Mouse (Mus musculus) erythroblast, adult 5-6 weeks (primary cell): ENCODE data around the gene Cmtm2b. TPM values are rescaled to one million over a fixed set of nuclear protein-coding genes. Genes with fewer than 3 reads are reported as not detected.
A peak's percentile ranks its signal among the peaks of the same experiment; 100 is the strongest.

Experiments
- ATAC-seq: replicated peaks from 2 replicates; pipeline ENCODE4 v1.8.0; 2016; ENCODE audit warnings: moderate number of reproducible peaks, mild to moderate bottlenecking, moderate TSS enrichment, inconsistent platforms; ENCODE audit not compliant: poor library complexity, low FRiP score, severe bottlenecking
- total RNA-seq, 2 experiments: library from RNA; stranded (forward) in 1 of 2; stranded (reverse) in 1 of 2; fragments of 150-400 nt in 1 of 2; fragments of 200-764, 138-1000 nt in 1 of 2; gene quantifications; 2 replicates each; pipeline versions ENCODE4 v1.2.3 to v1.2.4; 2015 to 2017; ENCODE audit warnings: low replicate concordance in 2 of 2

Gene Cmtm2b
- total RNA-seq, 2 experiments from 2014 or later, result not detected

DNA sequence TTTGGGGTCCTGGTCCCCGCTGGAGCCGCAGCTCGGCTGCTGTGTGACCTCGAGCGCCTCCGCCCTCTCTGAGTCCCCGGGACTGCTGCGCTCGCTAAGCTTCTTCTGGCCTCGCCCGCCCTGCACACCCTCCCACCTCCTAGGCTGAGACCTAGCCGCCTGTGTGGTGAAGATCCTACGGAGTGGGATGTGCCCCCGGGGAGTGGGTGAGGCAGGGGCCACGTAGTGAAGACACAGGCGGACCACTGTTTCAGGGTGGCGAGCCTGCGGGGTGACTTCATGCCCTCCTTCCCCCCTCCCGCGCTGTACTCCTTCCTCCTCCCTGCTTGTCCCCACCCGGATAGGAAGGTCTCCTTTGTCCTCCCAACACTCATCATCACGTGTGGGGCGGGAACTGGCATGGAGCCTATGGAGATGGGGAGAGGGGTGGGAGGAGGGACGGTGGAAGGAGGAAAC, 19.1 kb downstream of the Cmtm2b start:
- ATAC-seq, result no peak

DNA sequence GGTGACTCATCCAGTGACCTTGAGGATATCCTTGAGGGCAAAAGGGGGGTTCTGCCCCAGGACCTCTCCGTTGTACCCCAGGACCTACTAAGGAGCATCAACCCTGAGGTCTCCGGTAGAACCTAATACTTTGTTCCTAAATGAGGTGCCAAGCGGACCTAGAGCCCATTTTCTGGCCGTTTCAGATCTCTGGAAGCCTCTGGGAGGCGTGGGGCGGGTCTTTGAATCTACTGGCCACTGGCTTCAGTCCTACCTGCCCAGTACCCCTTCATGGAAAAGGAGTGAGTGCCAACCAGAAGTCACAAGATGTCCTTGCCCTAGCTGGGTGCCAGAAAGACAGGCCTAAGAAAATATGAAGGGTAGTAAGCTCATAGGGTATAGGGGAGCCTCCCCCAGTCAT, 19.6 kb downstream of the Cmtm2b start:
- no peak for ATAC-seq

DNA sequence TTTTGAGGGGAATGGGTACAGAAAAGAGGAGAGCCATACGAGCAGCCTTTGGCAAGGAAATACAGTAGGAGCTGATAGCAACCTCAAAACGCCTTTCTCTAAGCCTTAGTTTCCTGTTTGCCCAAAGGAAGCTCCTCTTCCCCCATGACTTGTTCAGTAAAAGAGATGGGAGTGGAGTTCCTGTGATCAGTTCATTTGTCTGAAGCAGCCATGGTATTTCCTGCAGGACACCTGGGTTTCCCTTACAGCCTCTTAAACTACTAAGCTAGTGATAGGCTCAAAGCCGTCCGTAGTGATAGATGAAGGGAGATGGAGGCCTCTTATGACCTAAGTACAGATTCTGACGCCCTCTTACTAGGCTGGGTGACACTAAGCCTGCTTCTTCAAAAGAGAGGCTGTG, 20.4 kb downstream of the Cmtm2b start:
- ATAC-seq, result no peak

DNA sequence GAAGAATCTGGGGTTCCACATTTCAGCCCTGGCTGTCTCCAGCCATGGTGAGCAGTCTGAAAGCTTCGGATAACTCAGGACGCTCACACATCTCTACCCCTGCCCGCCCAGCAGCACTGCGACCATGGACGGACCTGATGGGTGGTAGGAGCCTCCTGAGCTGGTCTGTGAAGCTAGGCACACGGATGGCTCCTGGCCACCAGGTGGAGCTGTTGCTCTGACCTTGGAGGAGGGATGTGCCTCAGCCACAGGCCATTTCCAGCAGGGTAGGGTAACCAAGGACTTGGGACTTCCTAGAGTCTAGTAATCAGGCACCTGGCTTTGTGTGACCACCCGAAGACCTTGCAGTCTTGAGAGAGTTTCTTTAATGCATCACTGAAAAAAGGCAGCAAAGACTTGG, 21.9 kb downstream of the Cmtm2b start:
- ATAC-seq, result peak; percentile 91

DNA sequence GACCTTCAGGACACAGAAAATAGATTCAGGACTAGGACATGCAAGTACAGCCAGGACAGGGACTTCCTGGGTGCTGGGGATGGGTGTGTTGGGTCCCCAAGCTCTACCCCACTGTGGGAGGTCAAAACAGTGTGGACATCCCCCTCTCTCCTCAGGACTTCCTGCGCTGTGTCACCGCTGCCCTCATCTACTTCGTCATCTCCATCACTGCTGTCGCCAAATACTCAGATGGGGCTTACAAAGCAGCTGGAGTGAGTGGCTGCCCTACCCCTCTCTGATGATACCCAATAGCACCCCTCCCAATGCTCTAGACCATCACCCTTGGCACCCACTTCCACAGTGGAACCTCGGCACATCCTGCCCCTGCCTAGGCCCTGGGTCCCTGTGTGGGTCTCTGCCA, 22.6 kb downstream of the Cmtm2b start:
- ATAC-seq, result no peak

DNA sequence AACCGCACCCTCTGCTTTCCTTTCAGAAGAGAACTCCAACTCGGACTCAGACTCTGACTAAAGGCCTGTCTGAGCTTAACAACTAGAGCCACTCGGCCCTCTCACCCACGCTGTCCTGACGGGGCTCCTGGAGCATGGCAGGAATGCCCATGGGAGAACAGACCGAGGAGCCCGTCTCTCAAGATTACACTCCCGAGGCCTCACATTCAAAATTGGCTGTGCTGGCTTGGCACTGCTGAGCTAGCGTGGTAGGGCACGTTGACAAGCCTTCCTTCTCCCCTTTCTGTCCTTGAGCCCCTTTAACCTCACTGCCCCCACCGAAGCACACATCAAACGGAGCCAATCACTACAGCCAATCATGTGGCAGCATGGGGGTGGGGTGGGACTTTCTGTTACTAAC, 24.7 kb downstream of the Cmtm2b start:
- no peak for ATAC-seq

DNA sequence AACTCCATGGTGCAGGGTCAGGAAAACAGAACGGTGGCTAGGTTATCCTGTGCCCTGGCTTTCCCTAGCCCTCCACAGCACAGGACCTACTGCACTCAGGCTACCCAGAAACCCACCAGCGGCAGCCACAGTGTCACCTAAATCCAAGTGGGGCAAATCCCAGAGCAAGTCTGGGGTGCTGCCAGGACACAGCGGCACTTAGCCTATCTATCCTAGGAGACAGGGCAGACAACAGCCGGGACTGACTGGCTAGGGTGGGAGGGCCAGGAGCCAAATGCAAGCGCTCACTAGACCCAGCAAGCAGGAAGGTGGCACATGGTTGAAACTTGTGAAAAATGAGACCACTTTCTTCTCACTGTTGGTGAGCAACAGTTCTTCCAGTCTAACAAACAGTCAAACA, 26.9 kb downstream of the Cmtm2b start:
- ATAC-seq, result no peak

DNA sequence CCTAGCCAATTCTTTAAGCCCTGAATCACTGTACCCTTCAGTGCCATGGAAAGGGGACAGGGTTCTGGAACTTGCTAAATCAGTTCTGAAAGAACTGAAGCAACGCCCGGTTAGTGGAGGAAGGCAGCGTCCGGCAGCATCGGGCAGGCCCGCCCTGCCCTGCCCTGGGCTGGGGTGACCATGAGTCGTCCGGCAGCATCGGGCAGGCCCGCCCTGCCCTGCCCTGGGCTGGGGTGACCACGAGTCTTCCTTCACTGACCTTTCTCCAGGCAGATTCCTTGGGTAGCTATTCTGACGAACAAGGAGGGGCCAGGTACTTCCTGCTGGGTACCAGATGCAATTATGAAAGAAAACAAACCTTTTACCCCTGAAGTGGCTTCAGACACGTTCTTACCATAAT, 28.0 kb downstream of the Cmtm2b start:
- ATAC-seq, result no peak

DNA sequence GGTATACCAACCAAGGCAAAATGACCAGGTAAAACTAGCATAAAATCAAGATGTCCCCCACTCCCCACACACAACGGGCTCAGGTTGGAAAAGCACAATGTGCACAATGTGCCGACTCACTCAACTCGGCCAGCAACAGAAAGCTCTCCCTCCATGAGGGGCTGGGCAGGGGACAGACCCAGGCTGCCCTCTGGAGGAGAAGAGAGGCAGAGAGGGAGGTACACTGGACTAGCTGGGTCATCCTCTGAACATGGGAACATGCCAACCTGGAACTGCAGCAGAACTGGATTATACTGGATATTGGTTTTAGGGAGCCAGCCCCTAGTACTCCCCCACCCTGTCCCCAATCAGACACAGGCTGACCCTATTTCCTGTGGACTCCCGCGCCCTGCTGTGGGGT, 31.2 kb downstream of the Cmtm2b start:
- ATAC-seq, result no peak

DNA sequence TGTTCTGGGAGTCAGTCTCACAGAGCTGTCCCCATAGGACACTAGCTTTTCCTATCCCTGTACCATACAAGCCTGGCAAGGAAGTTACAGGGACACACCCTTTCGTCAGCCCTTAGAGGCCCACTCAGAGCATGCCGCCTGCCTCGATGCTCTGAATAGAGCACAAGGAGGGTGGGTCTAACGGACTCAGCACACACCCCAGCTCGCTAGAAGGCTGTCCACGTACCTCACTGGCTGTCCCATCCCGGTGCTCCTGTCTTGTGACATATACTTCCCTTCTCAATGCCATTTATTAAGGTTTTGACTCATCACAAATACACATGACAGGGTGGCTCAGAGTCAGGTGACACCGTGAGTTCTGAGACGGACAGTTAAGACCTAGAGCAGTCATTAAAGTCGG, 32.5 kb downstream of the Cmtm2b start:
- ATAC-seq, result no peak

DNA sequence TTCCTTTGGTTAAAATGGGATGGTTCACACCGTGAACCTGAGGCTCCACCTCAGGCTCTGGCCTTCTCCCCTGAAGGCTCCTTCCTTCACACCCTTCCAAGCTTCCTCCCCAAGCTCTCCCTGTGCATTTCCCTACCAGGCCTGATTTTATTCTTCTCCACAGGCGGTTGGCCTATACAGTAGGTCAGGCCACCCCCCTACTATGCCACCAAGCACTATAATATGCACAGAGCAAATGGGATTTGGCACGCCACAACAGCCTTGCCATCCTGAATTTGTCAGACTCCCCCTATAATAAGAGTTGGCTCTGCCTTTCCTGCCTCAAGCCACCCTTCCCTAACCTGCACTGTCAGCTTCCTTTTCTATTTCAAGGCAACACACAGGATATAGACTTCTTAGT, 36.6 kb downstream of the Cmtm2b start:
- ATAC-seq, result no peak

DNA sequence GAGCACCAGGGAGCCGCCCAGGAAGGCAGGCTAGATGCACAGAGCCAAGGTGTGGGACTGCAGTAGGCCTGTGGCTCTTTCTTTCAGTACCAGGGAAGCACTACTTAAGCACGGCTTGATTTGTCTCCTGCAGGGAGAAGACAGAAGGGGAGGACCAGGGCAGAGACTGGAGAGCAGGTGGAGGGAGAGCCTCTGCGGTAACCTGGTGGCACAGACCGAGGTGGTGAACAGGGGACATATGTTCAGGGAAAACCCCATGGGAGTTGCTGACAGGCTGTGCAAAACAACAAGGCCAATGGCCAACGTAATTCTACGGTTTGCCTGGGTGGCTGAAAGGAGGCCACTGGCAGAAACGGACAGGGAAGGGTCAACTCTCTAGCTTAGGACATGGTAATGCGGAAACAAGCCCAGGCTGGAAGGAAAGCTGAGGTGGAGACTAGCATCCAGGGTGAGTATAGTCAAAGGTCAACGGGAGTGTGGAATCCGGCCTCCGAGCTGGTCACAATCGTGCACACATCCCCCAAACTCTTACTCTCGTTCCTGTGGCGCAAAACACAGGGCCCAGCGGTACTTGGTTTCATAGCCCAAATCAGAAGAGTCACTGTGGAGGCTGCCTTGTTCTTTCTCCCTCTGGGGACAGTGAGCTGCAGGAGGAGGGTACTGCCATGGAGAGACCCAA, 37.9 kb downstream of the Cmtm2b start:
- no peak for ATAC-seq

DNA sequence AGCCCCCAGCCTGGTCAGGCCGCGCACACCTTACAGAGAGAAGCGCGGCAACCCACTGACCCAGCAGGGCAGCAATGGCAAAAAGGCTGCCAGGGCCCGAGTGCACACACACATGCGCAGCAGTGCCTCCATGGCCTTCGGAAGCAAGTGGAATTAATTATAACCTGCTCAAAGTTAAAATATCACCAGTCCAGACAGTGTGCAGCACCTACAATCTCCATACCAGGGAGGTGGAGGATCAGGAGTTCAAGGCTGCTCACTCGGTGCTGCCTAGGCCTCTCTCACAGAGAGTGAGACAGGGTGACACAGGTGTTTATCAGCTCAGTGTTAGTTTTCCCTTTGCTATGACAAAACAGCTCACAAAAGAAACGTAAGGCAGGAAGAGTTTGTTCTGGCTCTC, 43.7 kb downstream of the Cmtm2b start:
- no peak for ATAC-seq

DNA sequence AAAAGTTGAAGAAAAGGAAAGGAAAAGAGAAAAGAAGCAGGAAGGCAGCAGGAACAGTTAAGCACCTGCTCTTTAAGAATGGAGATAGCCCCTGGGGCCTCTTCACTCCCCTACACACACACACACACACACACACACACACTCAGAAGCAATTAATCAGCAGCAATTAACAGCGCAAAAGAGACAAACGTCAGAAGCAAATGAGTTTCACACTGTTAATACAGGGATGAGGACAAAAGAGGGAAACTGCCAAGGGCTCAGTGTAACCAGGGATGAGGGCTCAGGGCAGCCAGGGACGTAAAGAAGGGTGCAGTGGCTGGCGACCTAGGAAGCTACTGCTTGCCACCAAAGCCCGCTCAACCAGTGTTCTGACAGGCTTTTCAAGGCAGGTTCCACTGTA, 45.4 kb downstream of the Cmtm2b start:
- ATAC-seq, result no peak

DNA sequence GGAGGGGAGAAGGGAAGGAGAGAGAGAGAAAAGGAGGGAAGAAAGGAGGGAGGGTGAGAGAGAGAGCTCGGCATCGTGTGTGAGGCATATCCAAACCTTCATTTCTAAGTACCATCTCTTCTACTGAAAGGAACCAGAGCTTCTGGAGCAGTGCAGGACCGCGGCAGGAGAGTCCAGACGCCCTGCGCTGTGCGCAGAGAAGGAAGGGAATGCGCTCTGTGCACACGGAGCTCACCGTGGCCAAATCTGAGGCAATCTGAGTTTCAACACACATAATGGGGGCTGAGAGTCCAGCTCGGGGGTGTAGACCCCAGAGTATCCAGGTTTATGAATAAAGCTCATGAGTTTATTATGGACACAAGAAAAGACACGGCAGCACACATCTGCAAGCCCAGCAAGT, 47.6 kb downstream of the Cmtm2b start:
- ATAC-seq, result no peak

DNA sequence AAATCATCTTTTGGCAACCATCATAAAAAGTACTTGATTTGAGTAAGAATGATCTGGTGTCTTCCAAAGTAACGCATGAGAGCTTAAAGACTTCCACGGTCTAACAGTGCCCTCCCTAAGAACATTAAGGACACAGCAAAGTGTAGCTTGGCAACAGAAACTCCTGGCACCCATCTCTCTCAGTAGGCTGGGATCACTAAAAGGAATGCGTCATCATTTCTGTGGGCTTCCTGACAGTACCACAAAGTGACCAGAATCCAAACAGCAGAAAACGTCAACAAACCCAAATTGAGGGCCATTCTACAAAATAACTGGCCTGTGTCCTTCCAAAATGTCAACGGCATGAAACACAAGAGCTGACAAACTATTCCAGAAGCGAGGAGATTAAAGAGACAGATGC, 48.0 kb downstream of the Cmtm2b start:
- ATAC-seq, result no peak

DNA sequence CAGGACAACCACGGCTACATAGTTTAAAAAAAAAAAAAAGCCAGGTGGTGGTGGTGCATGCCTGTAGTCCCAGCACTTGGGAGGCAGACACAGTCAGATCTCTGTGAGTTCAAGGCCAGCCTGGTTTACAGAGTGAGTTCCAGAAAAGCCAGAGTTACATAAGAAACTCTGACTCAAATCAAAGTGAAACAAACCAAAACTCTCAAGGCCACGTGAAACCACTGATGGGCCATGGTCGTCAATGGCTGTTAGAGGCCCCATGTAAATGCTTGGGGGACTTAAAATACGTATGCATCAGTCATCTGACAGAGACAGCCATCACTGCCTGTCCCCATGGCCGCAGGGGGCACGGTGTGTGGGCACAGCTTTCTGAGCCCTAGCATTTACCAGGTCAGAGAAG, 49.1 kb downstream of the Cmtm2b start:
- no peak for ATAC-seq

DNA sequence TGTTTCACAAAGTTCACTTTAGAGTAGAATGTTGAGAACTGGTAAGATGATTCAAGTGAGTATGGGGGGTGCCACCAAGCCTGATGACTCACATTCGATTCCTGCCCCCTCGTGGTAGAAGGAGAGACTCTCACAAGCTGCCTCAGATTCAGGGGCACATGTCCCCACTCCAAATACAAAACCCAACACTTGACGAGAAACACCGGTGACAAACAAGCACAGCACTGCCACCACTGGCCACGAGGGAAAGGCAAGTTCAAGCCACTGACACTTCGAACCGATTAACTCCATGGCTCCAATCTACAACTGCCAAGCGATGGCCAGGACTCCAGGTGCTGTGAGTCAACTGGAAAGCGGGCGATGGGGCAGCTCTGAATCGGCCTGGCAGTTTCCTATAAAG, 51.7 kb downstream of the Cmtm2b start:
- no peak for ATAC-seq

DNA sequence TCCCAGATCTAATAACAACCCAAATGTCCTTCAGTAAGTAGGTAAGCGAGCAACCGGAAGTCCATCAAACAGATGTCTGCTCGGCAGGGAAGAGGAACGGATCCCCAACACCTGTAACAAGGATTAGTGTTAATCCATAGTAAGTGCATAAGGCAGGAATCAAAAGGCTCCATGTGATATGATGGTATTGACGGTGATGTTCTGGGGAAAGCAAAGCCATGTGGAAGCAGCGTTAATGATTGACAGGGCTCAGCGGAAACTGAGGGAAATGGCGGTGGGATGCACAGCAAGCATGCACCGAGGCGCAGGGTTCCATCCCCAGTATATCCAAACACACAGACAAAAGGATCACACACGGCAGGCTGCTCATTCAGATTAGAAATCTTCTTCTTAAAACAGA, 52.2 kb downstream of the Cmtm2b start:
- no peak for ATAC-seq

DNA sequence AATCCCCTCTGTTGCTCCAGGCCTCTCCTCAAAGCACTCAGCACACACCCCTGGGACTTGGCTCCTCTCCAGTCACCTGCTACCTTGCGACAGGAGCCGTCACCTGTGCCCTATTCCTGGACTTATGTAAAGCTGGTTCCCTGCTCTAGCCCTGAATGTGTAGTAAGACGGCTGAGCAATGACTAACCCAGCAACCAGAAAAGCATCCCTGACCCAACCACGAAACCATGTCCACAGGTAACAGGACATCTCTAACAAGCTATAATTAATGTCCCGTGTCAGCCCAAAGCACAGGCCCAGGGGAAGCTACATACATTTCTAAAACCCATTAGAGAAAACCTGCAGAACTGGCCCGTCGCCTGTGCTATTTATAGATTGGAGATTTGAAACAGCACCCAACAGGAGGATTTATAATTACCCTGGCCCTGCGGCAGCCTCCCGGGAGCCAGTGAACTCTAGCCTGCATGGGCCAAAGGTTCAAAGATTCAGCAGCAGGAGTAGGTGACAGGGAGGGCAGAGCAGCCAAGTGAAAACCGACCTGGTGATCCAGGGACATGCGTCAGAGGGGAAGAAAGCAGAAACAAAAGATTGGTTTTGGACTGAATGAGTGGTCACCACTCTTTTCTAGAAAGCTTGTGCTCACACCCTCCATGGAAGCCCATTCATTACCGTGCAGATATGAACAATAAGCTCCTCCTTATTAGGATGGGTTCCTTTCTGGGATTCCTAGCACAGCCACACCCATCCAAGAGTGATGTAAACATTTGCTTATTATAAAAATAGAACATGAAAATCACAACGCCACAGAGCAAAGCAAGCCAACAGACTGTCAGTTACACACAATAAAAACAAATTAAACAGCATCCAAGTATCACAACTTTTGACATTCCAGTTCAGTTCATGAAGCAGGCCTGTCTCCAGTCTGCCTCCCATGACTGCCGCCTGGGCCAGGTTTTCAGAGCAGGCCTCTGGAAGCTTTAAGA, 53.1 kb downstream of the Cmtm2b start:
- no peak for ATAC-seq

DNA sequence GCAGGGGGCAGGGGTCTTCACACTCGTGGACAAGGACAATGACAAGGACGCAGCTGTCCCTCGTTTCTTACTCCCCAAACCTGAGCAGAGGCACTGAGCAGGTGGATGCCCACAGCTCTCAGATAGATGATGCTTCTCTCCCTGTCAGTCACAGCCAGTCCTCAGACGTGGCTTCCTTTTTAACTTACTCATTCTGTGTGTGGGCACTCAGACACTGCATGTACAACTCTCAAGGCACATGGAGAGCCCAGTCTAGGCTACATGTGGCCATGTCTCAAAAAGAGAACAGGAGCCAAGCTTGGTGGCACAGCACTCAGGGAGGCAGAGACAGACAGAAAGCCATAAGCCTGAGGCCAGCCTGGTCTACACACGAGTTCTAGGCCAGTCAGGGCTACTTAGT, 53.9 kb downstream of the Cmtm2b start:
- no peak for ATAC-seq
